Comparison of ENCODE assay signal across 10 mouse cellular contexts in the genomic region with DNA sequence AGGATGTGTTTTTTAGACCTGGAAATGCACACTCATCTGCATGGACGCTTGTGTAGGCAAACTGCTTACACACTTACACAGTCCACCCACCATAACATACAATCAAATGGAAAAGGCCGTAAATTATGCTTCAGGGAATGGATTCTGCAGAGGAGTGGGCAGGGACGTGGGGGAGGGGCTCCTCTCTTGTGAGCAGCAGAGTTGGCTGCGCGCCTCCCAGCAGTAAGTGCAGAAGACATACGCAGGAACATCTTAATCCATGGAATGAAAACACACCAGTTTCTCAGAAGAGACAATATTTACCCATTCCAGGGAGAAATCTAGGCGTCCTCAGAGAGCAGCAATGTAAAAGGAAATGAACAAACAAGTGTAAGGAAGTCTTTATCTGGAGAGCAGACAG.
DNase-seq lines count a peak whose midpoint lies in the region; ATAC-seq lines count a peak whose summit lies in the region.
"Had no signal": no experiment of that assay in that cellular context is flagged by ENCODE, and none has a peak within 500 bp of the region (broad histone marks: within the 10 kb centered on the region; RNA-seq: fewer than 3 reads in every experiment).

No protein-coding gene starts in this region.

- DNase-seq in kidney, postnatal 14 days: peak; percentile 33
- DNase-seq in kidney, adult 18-20 months: no peak
- no peak for DNase-seq in thymus, postnatal 0 days (ENCODE audit: low spot score)
- no peak for DNase-seq in urinary bladder, postnatal 25 days (ENCODE audit: low spot score)
- DNase-seq in cerebellum, adult 11-12 months: no peak
- DNase-seq: cerebellum, adult 8-10 months; liver, postnatal 0 days had no signal

- no peak overlapping the region for H3K9ac ChIP-seq in embryonic facial prominence, embryonic 13.5 days
- H3K9ac ChIP-seq in intestine, embryonic 15.5 days: no peak overlapping the region
- H3K9ac ChIP-seq in neural tube, embryonic 14.5 days (replicated peaks; ENCODE audit: low read depth, low read length): no peak overlapping the region
- H3K9ac ChIP-seq: liver, postnatal 0 days had no signal

- H3K4me1 ChIP-seq in embryonic facial prominence, embryonic 13.5 days: peaks cover 43% of the 10 kb centered on the region
- H3K4me1 ChIP-seq in intestine, embryonic 15.5 days (replicated peaks): peaks cover 24% of the 10 kb centered on the region
- peaks cover 9% of the 10 kb centered on the region; the same call in 1 of the 2 replicates for H3K4me1 ChIP-seq in neural tube, embryonic 14.5 days (ENCODE audit: control insufficient read depth, insufficient read depth, low read length)

- no peaks in the 10 kb centered on the region for H3K27me3 ChIP-seq in embryonic facial prominence, embryonic 13.5 days
- no peaks in the 10 kb centered on the region for H3K27me3 ChIP-seq in intestine, embryonic 15.5 days (replicated peaks)
- no peaks in the 10 kb centered on the region for H3K27me3 ChIP-seq in neural tube, embryonic 14.5 days (ENCODE audit: control insufficient read depth, insufficient read depth, low read length)

- H3K27ac ChIP-seq in embryonic facial prominence, embryonic 13.5 days: peak overlapping the region; percentile 55
- 0 out of 2 replicates have a peak overlapping the region, but pooled peaks have one; percentile 34 for H3K27ac ChIP-seq in intestine, embryonic 15.5 days
- no peak overlapping the region for H3K27ac ChIP-seq in neural tube, embryonic 14.5 days (ENCODE audit: low read depth, low read length)

- ATAC-seq in embryonic facial prominence, embryonic 13.5 days (ENCODE audit: insufficient number of reproducible peaks, insufficient read depth, low FRiP score, low TSS enrichment, low read depth): no peak
- ATAC-seq in intestine, embryonic 15.5 days: peak; percentile 74
- ATAC-seq in neural tube, embryonic 14.5 days (ENCODE audit: low read depth): peak; percentile 49; the same call in 1 of the 2 replicates
- ATAC-seq: liver, postnatal 0 days had no signal

- no peak overlapping the region for H3K4me2 ChIP-seq in embryonic facial prominence, embryonic 13.5 days
- 0 out of 2 replicates have a peak overlapping the region, but pooled peaks have one; percentile 6 for H3K4me2 ChIP-seq in intestine, embryonic 15.5 days (replicated peaks)
- H3K4me2 ChIP-seq in neural tube, embryonic 14.5 days (ENCODE audit: low read depth, low read length): no peak overlapping the region

- WGBS in embryonic facial prominence, embryonic 13.5 days: 14% methylated on average over 7 of the region's 7 CpGs
- 11% methylated on average over 7 of the region's 7 CpGs for WGBS in intestine, embryonic 15.5 days
- WGBS in neural tube, embryonic 14.5 days: 20% methylated on average over 7 of the region's 7 CpGs

- H3K9me3 ChIP-seq in embryonic facial prominence, embryonic 13.5 days: peaks cover 6% of the 10 kb centered on the region
- H3K9me3 ChIP-seq in intestine, embryonic 15.5 days: no peaks in the 10 kb centered on the region
- H3K9me3 ChIP-seq in neural tube, embryonic 14.5 days (ENCODE audit: control insufficient read depth, low read length): no peaks in the 10 kb centered on the region

- H3K4me3 ChIP-seq in embryonic facial prominence, embryonic 13.5 days: no peak overlapping the region
- H3K4me3 ChIP-seq in intestine, embryonic 15.5 days (replicated peaks): no peak overlapping the region
- H3K4me3 ChIP-seq in neural tube, embryonic 14.5 days (ENCODE audit: low read depth, low read length): no peak overlapping the region

- peaks cover 50% of the 10 kb centered on the region for H3K36me3 ChIP-seq in embryonic facial prominence, embryonic 13.5 days
- 0 out of 2 replicates have a peak, but pooled peaks cover 3% of the 10 kb centered on the region for H3K36me3 ChIP-seq in intestine, embryonic 15.5 days
- H3K36me3 ChIP-seq in neural tube, embryonic 14.5 days (ENCODE audit: control insufficient read depth, insufficient read depth, low read length): no peaks in the 10 kb centered on the region
